Mouse (Mus musculus) CH12.LX (cell line): ENCODE data around the gene Far1. TPM values are rescaled to one million over a fixed set of nuclear protein-coding genes. Genes with fewer than 3 reads are reported as not detected.

Experiments
- DNase-seq: peaks from one replicate; pipeline ENCODE4 v3.0.0-alpha.2; 2013; ENCODE audit errors: extremely low read depth
- H3K27ac ChIP-seq: 2 replicates; pipeline ENCODE4 v1.5.1; 2012; ENCODE audit warnings: low read depth, mild to moderate bottlenecking, control low read depth, moderate library complexity; ENCODE audit not compliant: insufficient read depth
- H3K27me3 ChIP-seq: replicated peaks from 2 replicates; pipeline ENCODE3; 2012; ENCODE audit warnings: inconsistent platforms
- H3K36me3 ChIP-seq, 2 experiments: replicated peaks in 1 of 2; 2 replicates each; pipeline versions ENCODE3 to v1.6.1; 2012; ENCODE audit warnings: inconsistent platforms in 1 of 2, low read length in 1 of 2, mild to moderate bottlenecking in 1 of 2, mixed read lengths in 1 of 2, moderate library complexity in 1 of 2; ENCODE audit not compliant: control insufficient read depth in 1 of 2, insufficient read depth in 1 of 2
- H3K4me1 ChIP-seq, 2 experiments: 2 replicates each; pipeline ENCODE4 v1.6.1; 2012; ENCODE audit warnings: inconsistent platforms in 1 of 2, moderate library complexity in 1 of 2; ENCODE audit not compliant: insufficient read depth in 2 of 2, control insufficient read depth in 1 of 2
- H3K4me2 ChIP-seq: 2 replicates; pipeline ENCODE4 v1.6.1; 2012; ENCODE audit warnings: low read depth, mild to moderate bottlenecking, control low read depth; ENCODE audit not compliant: poor library complexity, insufficient read depth, severe bottlenecking
- H3K4me3 ChIP-seq, 3 experiments: fragments of 150-350 bp in 1 of 3; sonication (generic) in 1 of 3; replicated peaks in 1 of 3; 2 replicates each; pipeline versions ENCODE3 to v1.5.1; 2011 to 2012; ENCODE audit warnings: low read depth in 2 of 3, low read length in 2 of 3, mild to moderate bottlenecking in 2 of 3, moderate library complexity in 2 of 3, control low read depth in 1 of 3, improper control_type of control experiment in 1 of 3, inconsistent platforms in 1 of 3, mixed read lengths in 1 of 3; ENCODE audit not compliant: poor library complexity in 1 of 3
- H3K79me2 ChIP-seq: replicated peaks from 2 replicates; pipeline ENCODE4 v1.6.1; 2012; ENCODE audit warnings: mild to moderate bottlenecking, moderate library complexity; ENCODE audit not compliant: control insufficient read depth, poor library complexity, insufficient read depth, severe bottlenecking; ENCODE audit errors: extremely low read depth
- H3K9ac ChIP-seq: 2 replicates; pipeline ENCODE4 v1.6.1; 2012; ENCODE audit warnings: low read depth, mild to moderate bottlenecking, control low read depth, moderate library complexity; ENCODE audit not compliant: insufficient read depth
- H3K9me3 ChIP-seq: replicated peaks from 2 replicates; pipeline ENCODE3; 2012; ENCODE audit warnings: low read length, inconsistent platforms, mixed read lengths
- BHLHE40 ChIP-seq: IDR thresholded peaks from 2 replicates; pipeline ENCODE4 v1.6.1; 2011; ENCODE audit warnings: mild to moderate bottlenecking, low read depth, low read length, improper control_type of control experiment
- CHD1 ChIP-seq: IDR thresholded peaks from 2 replicates; pipeline ENCODE4 v1.6.1; 2012; ENCODE audit warnings: low read depth, low read length, improper control_type of control experiment, inconsistent platforms
- CHD2 ChIP-seq: IDR thresholded peaks from 2 replicates; pipeline ENCODE4 v1.6.1; 2011; ENCODE audit warnings: low read length, improper control_type of control experiment
- CTCF ChIP-seq, 2 experiments: IDR thresholded peaks in 1 of 2; conservative IDR thresholded peaks in 1 of 2; 2 replicates each; pipeline ENCODE4 v1.5.1; 2011 to 2012; ENCODE audit warnings: low read depth in 2 of 2, low read length in 2 of 2, improper control_type of control experiment in 1 of 2, inconsistent platforms in 1 of 2, mild to moderate bottlenecking in 1 of 2, moderate library complexity in 1 of 2
- ELF1 ChIP-seq: IDR thresholded peaks from 2 replicates; pipeline ENCODE4 v1.6.1; 2014; ENCODE audit warnings: low read depth, mild to moderate bottlenecking, inconsistent platforms, low read length, improper control_type of control experiment
- EP300 ChIP-seq: IDR thresholded peaks from 2 replicates; pipeline ENCODE4 v1.6.1; 2011; ENCODE audit warnings: low read length, improper control_type of control experiment
- ETS1 ChIP-seq: conservative IDR thresholded peaks from 2 replicates; pipeline ENCODE4 v1.6.1; 2012; ENCODE audit warnings: low read depth, mild to moderate bottlenecking, inconsistent platforms, low read length, improper control_type of control experiment, moderate library complexity
- GABPA ChIP-seq: IDR thresholded peaks from 2 replicates; pipeline ENCODE4 v1.6.1; 2012; ENCODE audit warnings: low read depth, low read length, improper control_type of control experiment, inconsistent platforms; ENCODE audit not compliant: insufficient replicate concordance
- HCFC1 ChIP-seq: IDR thresholded peaks from 2 replicates; pipeline ENCODE4 v1.6.1; 2012; ENCODE audit warnings: low read depth, mild to moderate bottlenecking, inconsistent platforms, low read length, improper control_type of control experiment
- IRF4 ChIP-seq: IDR thresholded peaks from 2 replicates; pipeline ENCODE4 v1.6.1; 2014; ENCODE audit warnings: low read depth, mild to moderate bottlenecking, inconsistent platforms, low read length, improper control_type of control experiment
- JUN ChIP-seq: IDR thresholded peaks from 2 replicates; pipeline ENCODE4 v1.6.1; 2011; ENCODE audit warnings: low read depth, mild to moderate bottlenecking, low read length, improper control_type of control experiment, moderate library complexity; ENCODE audit not compliant: insufficient read depth
- JUND ChIP-seq: conservative IDR thresholded peaks from 2 replicates; pipeline ENCODE4 v1.6.1; 2011; ENCODE audit warnings: low read depth, low read length, improper control_type of control experiment
- KAT2A ChIP-seq: IDR thresholded peaks from 2 replicates; pipeline ENCODE4 v1.6.1; 2012; ENCODE audit warnings: low read length, improper control_type of control experiment, inconsistent platforms; ENCODE audit not compliant: insufficient replicate concordance
- MAFK ChIP-seq: IDR thresholded peaks from 2 replicates; pipeline ENCODE4 v1.6.1; 2011; ENCODE audit warnings: low read length, improper control_type of control experiment; ENCODE audit not compliant: insufficient replicate concordance
- MAZ ChIP-seq: IDR thresholded peaks from 2 replicates; pipeline ENCODE4 v1.6.1; 2012; ENCODE audit warnings: low read depth, mild to moderate bottlenecking, inconsistent platforms, low read length, improper control_type of control experiment, moderate library complexity
- MEF2A ChIP-seq: IDR thresholded peaks from 2 replicates; pipeline ENCODE4 v1.6.1; 2014; ENCODE audit warnings: low read depth, mild to moderate bottlenecking, inconsistent platforms, low read length, improper control_type of control experiment, borderline replicate concordance
- MXI1 ChIP-seq: IDR thresholded peaks from 2 replicates; pipeline ENCODE4 v1.6.1; 2011; ENCODE audit warnings: mild to moderate bottlenecking, low read depth, low read length, improper control_type of control experiment
- MYC ChIP-seq: IDR thresholded peaks from 2 replicates; pipeline ENCODE4 v1.6.1; 2011; ENCODE audit warnings: low read depth, mild to moderate bottlenecking, improper control_type of control experiment, low read length
- NELFE ChIP-seq: IDR thresholded peaks from 2 replicates; pipeline ENCODE4 v1.6.1; 2011; ENCODE audit warnings: low read depth, low read length, improper control_type of control experiment
- NRF1 ChIP-seq: IDR thresholded peaks from 2 replicates; pipeline ENCODE4 v1.6.1; 2014; ENCODE audit warnings: low read depth, mild to moderate bottlenecking, inconsistent platforms, low read length, improper control_type of control experiment, moderate library complexity
- PAX5 ChIP-seq: IDR thresholded peaks from 2 replicates; pipeline ENCODE4 v1.6.1; 2012; ENCODE audit warnings: low read length, inconsistent platforms, mixed read lengths
- POLR2A ChIP-seq: IDR thresholded peaks from 2 replicates; pipeline ENCODE4 v1.6.1; 2011; ENCODE audit warnings: low read depth, mild to moderate bottlenecking, improper control_type of control experiment, low read length
- POLR2AphosphoS2 ChIP-seq: IDR thresholded peaks from 2 replicates; pipeline ENCODE4 v1.6.1; 2011; ENCODE audit warnings: low read depth, low read length, improper control_type of control experiment
- RAD21 ChIP-seq: IDR thresholded peaks from 2 replicates; pipeline ENCODE4 v1.6.1; 2011; ENCODE audit warnings: low read depth, mild to moderate bottlenecking, low read length, improper control_type of control experiment, moderate library complexity
- SIN3A ChIP-seq: IDR thresholded peaks from 2 replicates; pipeline ENCODE4 v1.6.1; 2012; ENCODE audit warnings: low read length, improper control_type of control experiment, inconsistent platforms
- SMC3 ChIP-seq: IDR thresholded peaks from 2 replicates; pipeline ENCODE4 v1.6.1; 2011; ENCODE audit warnings: low read depth, low read length, improper control_type of control experiment
- TCF12 ChIP-seq: IDR thresholded peaks from 2 replicates; pipeline ENCODE4 v1.6.1; 2014; ENCODE audit warnings: low read depth, mild to moderate bottlenecking, inconsistent platforms, low read length, improper control_type of control experiment
- UBTF ChIP-seq: IDR thresholded peaks from 2 replicates; pipeline ENCODE4 v1.6.1; 2012; ENCODE audit warnings: low read depth, mild to moderate bottlenecking, inconsistent platforms, low read length, improper control_type of control experiment, moderate library complexity
- USF1 ChIP-seq: IDR thresholded peaks from 2 replicates; pipeline ENCODE4 v1.6.1; 2014; ENCODE audit warnings: low read depth, mild to moderate bottlenecking, inconsistent platforms, low read length, improper control_type of control experiment
- USF2 ChIP-seq: conservative IDR thresholded peaks from 2 replicates; pipeline ENCODE4 v1.6.1; 2011; ENCODE audit warnings: low read depth, low read length, improper control_type of control experiment
- ZKSCAN1 ChIP-seq: IDR thresholded peaks from 2 replicates; pipeline ENCODE4 v1.6.1; 2012; ENCODE audit warnings: low read depth, inconsistent platforms, low read length, improper control_type of control experiment, borderline replicate concordance
- ZMIZ1 ChIP-seq: IDR thresholded peaks from 2 replicates; pipeline ENCODE4 v1.6.1; 2012; ENCODE audit warnings: low read depth, mild to moderate bottlenecking, inconsistent platforms, low read length, improper control_type of control experiment
- ZNF384 ChIP-seq: IDR thresholded peaks from 2 replicates; pipeline ENCODE4 v1.6.1; 2012; ENCODE audit warnings: low read depth, low read length, improper control_type of control experiment, inconsistent platforms
- dilution Hi-C: fragments of 300-500 bp; cut with MboI; formaldehyde crosslinking; loops from 2 replicates; pipeline ENCODE4 v1.14.3; 2020; ENCODE audit warnings: low sequenced_read_pairs; ENCODE audit not compliant: extremely low pct_unique_long_range_greater_than_20kb, extremely low pct_ligation_motif_present
- in situ Hi-C: fragments of 300-500 bp; cut with MboI; formaldehyde crosslinking; loops from 3 replicates; pipeline ENCODE4 v1.14.3; 2019; ENCODE audit warnings: low sequenced_read_pairs, low pct_ligation_motif_present, low pct_unique_long_range_greater_than_20kb, mixed read lengths
- polyA plus RNA-seq: library from polyadenylated mRNA; unstranded; fragments of >175 nt; gene quantifications from 2 replicates; pipeline ENCODE4 v1.2.1, GENCODE M21; 2012; ENCODE audit warnings: low read depth; ENCODE audit not compliant: insufficient read length
- total RNA-seq, 2 experiments: library from RNA; depleted of rRNA; stranded (reverse); fragments of 300-350 nt in 1 of 2; fragments of >200 nt in 1 of 2; gene quantifications; 2 replicates each; pipeline ENCODE4 v1.2.3; 2012 to 2014

Gene Far1
- total and polyA plus RNA-seq, 3 experiments = 73.4 to 170 (median 97.3) TPM

- H3K79me2 ChIP-seq = no peaks in the 10 kb centered on the region
- no peak overlapping the region for H3K27ac ChIP-seq
- dilution Hi-C loops = no loop called here
- no peak for TF ChIP-seq NELFE
- TF ChIP-seq NRF1 = no peak
- no peak for TF ChIP-seq TCF12
- peak; percentile 53 for TF ChIP-seq ZNF384
- TF ChIP-seq, all 38 proteins: peak for 1
- in situ Hi-C loops = no loop called here
- Histone ChIP-seq H3K4me1 (peaks cover 12 to 47% of the 10 kb centered on the region in 2 experiments), H3K9me3 (no peaks in the 10 kb centered on the region), H3K4me3 (no peak overlapping the region), H3K4me2 (no peak overlapping the region), H3K27me3 (no peaks in the 10 kb centered on the region), H3K36me3 (no peaks in the 10 kb centered on the region), H3K9ac (no peak overlapping the region)
- DNase-seq = no peak
Measured at GRCm38 (mm10) chr7:113502453-113502852, 11.2 kb upstream of the Far1 start.

GRCm38 (mm10) chr7:113505047-113505446 is 8.6 kb upstream of the Far1 start:
- dilution Hi-C loops = no loop called here
- Histone ChIP-seq H3K79me2 (no peaks in the 10 kb centered on the region), H3K9me3 (no peaks in the 10 kb centered on the region), H3K36me3 (no peaks in the 10 kb centered on the region), H3K4me2 (peak overlapping the region; percentile 72), H3K4me1 (peaks cover 18 to 70% of the 10 kb centered on the region in 2 experiments), H3K27me3 (no peaks in the 10 kb centered on the region), H3K27ac (peak overlapping the region; percentile 97), H3K4me3 (no peak overlapping the region), H3K9ac (peak overlapping the region; percentile 42)
- in situ Hi-C loops = no loop called here
- DNase-seq = peak; percentile 81
- TF ChIP-seq MAZ = no peak
- no peak for TF ChIP-seq CTCF (conservative IDR thresholded peaks at IDR 0.05 in 1 of 2, IDR thresholded peaks at IDR 0.05 in 1 of 2; ENCODE audit: low read depth in 2 of 2, low read length in 2 of 2)
- no peak for TF ChIP-seq GABPA
- 0 out of 2 replicates have a peak, but pooled peaks have one; percentile 30 for TF ChIP-seq MAFK
- TF ChIP-seq ZKSCAN1 = no peak
- TF ChIP-seq SIN3A = peak; percentile 61
- TF ChIP-seq JUN = no peak
- peak; percentile 51 for TF ChIP-seq HCFC1
- peak; percentile 76 for TF ChIP-seq ETS1
- TF ChIP-seq EP300 = peak; percentile 93
- TF ChIP-seq NELFE = peak; percentile 40; the same call in 1 of the 2 replicates
- no peak; the same call in 1 of the 2 replicates for TF ChIP-seq MEF2A
- peak; percentile 97 for TF ChIP-seq CHD1
- TF ChIP-seq SMC3 = peak; percentile 27
- TF ChIP-seq POLR2A = peak; percentile 68
- no peak for TF ChIP-seq USF1
- TF ChIP-seq MXI1 = peak; percentile 45; the same call in 1 of the 2 replicates
- TF ChIP-seq JUND = peak; percentile 54; the same call in 1 of the 2 replicates
- TF ChIP-seq USF2 = no peak
- 0 out of 2 replicates have a peak, but pooled peaks have one; percentile 29 for TF ChIP-seq ZMIZ1
- TF ChIP-seq KAT2A = no peak
- TF ChIP-seq IRF4 = peak; percentile 96
- TF ChIP-seq POLR2AphosphoS2 = no peak
- no peak for TF ChIP-seq UBTF
- no peak for TF ChIP-seq BHLHE40
- no peak; the same call in 1 of the 2 replicates for TF ChIP-seq CHD2
- peak; percentile 55; the same call in 1 of the 2 replicates for TF ChIP-seq MYC
- peak; percentile 88 for TF ChIP-seq TCF12
- peak; percentile 75 for TF ChIP-seq ELF1
- TF ChIP-seq RAD21 = no peak; the same call in none of the 2 replicates
- no peak for TF ChIP-seq PAX5
